Comparison of ENCODE assay signal across 16 mouse cellular contexts in genomic region chr13:8905986-8906385, GRCm38 (mm10). TPM values are rescaled to one million over a fixed set of nuclear protein-coding genes. Genes with fewer than 3 reads are reported as not detected.
"Had no signal": no experiment of that assay in that cellular context is flagged by ENCODE, and none has a peak within 500 bp of the region (broad histone marks: within the 10 kb centered on the region; RNA-seq: fewer than 3 reads in every experiment).

No protein-coding gene starts in this region.

RNA-seq across cellular contexts. Expression of gene Gm9745, which starts 42.0 kb away (rescaled TPM):
- polyA plus RNA-seq: cortical plate, adult 2 months; embryonic facial prominence, embryonic 10.5 days; embryonic facial prominence, embryonic 11.5 days; embryonic facial prominence, embryonic 12.5 days; embryonic facial prominence, embryonic 13.5 days; erythroblast, embryonic 14.5 days; forebrain, embryonic 10.5 days; forebrain, embryonic 11.5 days; forebrain, embryonic 12.5 days; forebrain, embryonic 13.5 days; forebrain, embryonic 14.5 days; forebrain, embryonic 15.5 days; forebrain, embryonic 16.5 days; forebrain, postnatal 0 days; gonadal fat pad, adult 2 months; heart, adult 2 months had no signal

RNA-seq across cellular contexts. Expression of gene Idi2, which starts 46.7 kb away (rescaled TPM):
- polyA plus RNA-seq: embryonic facial prominence, embryonic 10.5 days; embryonic facial prominence, embryonic 11.5 days; erythroblast, embryonic 14.5 days; forebrain, embryonic 11.5 days; forebrain, embryonic 12.5 days; forebrain, embryonic 13.5 days; forebrain, embryonic 14.5 days; forebrain, embryonic 15.5 days; forebrain, embryonic 16.5 days; forebrain, postnatal 0 days; gonadal fat pad, adult 2 months; heart, adult 2 months had no signal
